Mouse (Mus musculus): ENCODE measurements around the gene Rbfox3.

Rbfox3 gene

GRCm38 (mm10) chr11:118493458-118493857 lies 417.9 kb downstream of the Rbfox3 start:
- DNase-seq: peak; percentile 42

- no peak for DNase-seq
Observed at GRCm38 (mm10) chr11:118491230-118491629, 420.2 kb downstream of the Rbfox3 start.

GRCm38 (mm10) chr11:118490566-118491218 lies 420.7 kb downstream of the Rbfox3 start:
- DNase-seq: peak; percentile 82

- no peak for DNase-seq
Observed at GRCm38 (mm10) chr11:118488907-118489270, 422.5 kb downstream of the Rbfox3 start.

- no peak for DNase-seq
Observed at GRCm38 (mm10) chr11:118488191-118488906, 423.0 kb downstream of the Rbfox3 start.

GRCm38 (mm10) chr11:118486881-118487772 lies 424.3 kb downstream of the Rbfox3 start:
- no peak for DNase-seq

GRCm38 (mm10) chr11:118486281-118486680 lies 425.1 kb downstream of the Rbfox3 start:
- DNase-seq: no peak

- no peak for DNase-seq
Observed at GRCm38 (mm10) chr11:118485780-118486179, 425.6 kb downstream of the Rbfox3 start.

GRCm38 (mm10) chr11:118485338-118485737 lies 426.1 kb downstream of the Rbfox3 start:
- no peak for DNase-seq

GRCm38 (mm10) chr11:118484169-118484568 lies 427.2 kb downstream of the Rbfox3 start:
- DNase-seq: no peak

- no peak for DNase-seq
Observed at GRCm38 (mm10) chr11:118481751-118482150, 429.6 kb downstream of the Rbfox3 start.

GRCm38 (mm10) chr11:118481231-118481630 lies 430.2 kb downstream of the Rbfox3 start:
- DNase-seq: no peak

GRCm38 (mm10) chr11:118479776-118480175 lies 431.6 kb downstream of the Rbfox3 start:
- no peak for DNase-seq

- peak; percentile 98 for DNase-seq
Observed at GRCm38 (mm10) chr11:118476396-118477373, 434.7 kb downstream of the Rbfox3 start, which contains the start of gene Engase. TSS of gene Engase (plus strand) at chr11:118476829.

GRCm38 (mm10) chr11:118475496-118476083 lies 435.8 kb downstream of the Rbfox3 start:
- no peak for DNase-seq

GRCm38 (mm10) chr11:118473842-118474500 lies 437.4 kb downstream of the Rbfox3 start:
- no peak for DNase-seq

GRCm38 (mm10) chr11:118473161-118473560 lies 438.2 kb downstream of the Rbfox3 start:
- DNase-seq: no peak

- no peak for DNase-seq
Observed at GRCm38 (mm10) chr11:118471676-118472075, 439.7 kb downstream of the Rbfox3 start.

GRCm38 (mm10) chr11:118470234-118470966 lies 441.0 kb downstream of the Rbfox3 start:
- DNase-seq: peak; percentile 65

GRCm38 (mm10) chr11:118469509-118470160 lies 441.8 kb downstream of the Rbfox3 start:
- no peak for DNase-seq

Data from lung, postnatal 36 days (tissue).